Mouse (Mus musculus) cerebellum, adult 11-12 months (tissue): Measurements from ENCODE around the gene Fam168b.

ENCODE experiments used
- DNase-seq: peaks from one replicate; pipeline ENCODE4 v3.0.0; 2022

Gene Fam168b

DNA sequence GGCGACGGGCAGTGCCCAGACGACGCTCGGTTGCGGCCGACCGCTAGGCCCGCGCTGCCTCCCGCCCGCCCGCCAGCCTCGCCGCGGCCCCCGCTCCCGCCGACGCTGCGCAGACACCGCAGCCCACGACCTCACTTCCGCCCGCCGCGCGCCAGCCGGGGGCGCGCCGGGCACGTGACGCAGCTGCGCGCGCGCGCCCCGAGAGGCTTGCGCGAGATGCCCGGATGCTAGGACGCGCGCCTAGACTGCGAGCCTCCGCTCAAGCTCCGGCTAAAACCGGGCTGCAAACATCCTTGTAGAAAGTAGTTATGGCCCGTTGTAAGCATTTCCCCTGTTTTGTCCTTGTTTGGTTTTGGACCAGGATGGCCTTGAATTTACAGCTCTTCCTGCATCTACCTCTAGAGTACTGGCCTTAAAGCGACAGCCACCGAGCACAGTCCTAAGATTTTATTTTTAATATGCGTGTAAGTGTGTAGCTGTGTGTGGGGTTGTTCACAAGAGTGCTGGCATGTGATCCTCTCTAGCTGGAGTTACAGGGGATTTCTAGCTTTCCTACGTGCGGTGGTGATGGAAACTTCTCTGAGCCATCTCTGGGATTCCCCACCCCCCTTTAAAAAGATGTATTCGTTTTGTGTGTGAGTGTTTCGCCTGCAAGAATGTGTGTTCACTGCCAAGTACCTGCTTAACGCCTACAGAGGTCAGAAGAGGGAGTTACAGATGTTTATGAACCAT lies at the start of gene Fam168b:
Gene Fam168b, minus strand, starts transcription at position 179 of the 732 bp plus-strand sequence.
- peak; percentile 90 for DNase-seq

DNA sequence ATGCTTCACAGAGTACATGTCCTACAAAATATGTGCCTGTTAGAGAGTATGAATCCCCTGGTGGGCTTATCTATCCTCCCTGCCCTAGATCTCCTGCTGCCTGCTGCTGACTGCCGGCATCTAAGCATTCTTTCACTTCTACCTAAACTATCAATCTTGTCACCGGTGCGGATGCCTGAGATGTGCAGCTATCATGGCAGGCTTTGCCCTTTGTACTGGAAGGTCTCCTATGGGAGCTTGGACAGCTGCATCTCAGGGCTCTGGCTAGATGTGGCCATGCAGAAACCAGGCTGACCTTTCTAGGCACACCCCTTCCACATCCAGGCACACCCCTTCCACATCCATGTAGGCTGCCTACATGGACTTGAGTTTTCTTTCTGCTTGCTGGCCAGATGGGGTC lies 49.6 kb upstream of the Fam168b start:
- no peak for DNase-seq

DNA sequence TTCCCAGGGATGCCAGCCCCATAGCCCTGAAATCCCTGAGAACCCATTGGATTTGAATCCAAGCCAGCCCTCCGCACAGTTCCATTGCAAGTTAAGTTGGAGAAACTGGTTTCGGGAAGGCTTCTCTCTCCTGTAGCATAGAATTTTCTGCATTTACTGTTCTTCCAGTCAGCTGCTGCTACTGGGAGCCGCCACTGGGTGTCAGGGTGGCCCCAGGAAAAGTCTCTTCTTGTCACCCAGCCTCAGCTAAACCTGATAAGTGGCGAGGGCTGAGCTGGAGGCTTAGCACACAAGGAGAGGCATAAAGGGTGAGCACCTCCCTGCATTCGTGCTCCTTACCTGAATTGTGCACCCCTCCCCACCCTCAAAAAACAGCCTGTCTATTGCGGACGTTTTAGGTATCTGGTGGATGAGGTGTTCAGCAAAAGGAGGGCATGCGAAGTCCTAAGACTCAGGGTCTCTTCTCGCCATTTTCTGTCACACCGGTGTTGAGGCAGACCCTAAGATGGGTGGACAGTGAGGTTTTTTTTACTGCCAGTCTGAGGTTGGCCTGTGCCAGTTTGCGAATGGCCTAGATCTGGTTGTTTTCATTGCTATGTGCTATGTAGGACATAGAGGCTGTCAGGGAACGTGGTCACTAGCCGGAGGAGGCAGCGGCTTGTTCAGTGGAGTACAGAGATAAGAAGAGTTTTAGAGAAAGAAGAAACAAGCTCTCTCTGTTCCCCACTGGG lies 48.9 kb upstream of the Fam168b start:
- DNase-seq, result peak; percentile 25

DNA sequence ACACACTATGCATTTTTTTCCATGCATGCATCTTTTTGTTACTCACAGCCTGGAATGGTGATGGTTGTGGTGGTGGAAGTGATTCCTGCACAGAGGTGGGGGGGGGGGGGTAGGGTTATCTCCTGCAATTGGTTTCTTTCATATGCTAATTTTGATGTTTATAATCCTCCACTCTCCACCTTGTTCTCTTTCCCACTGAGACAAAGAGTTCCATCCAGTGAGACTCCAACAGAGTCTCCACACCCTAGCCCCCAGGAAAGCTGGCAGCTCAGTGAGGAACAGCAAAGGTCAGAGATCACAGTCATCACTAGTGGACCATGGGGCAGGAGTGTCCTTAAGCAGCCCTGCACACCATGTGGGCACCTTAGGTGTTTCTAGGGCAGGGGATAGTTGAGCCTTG lies 40.9 kb upstream of the Fam168b start:
- DNase-seq, result no peak

DNA sequence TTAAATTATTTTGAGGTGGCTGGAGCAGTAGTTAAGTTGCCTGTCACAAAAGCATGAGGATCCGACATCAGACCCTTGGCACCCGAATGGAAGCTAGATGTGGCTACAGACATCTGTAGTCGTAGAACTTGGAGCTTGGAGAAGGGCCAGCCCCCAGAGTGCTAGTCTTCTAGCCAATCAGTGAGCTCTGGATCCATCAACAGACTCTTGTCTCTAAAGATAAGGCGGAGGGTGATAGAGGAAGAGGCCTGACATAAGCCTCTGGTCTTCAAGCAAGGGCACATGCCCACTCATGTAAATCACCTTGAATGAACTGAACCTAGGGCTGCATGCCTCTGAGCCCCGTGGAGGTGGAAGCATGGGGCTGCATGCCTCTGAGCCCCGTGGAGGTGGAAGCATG lies 36.7 kb upstream of the Fam168b start:
- no peak for DNase-seq

DNA sequence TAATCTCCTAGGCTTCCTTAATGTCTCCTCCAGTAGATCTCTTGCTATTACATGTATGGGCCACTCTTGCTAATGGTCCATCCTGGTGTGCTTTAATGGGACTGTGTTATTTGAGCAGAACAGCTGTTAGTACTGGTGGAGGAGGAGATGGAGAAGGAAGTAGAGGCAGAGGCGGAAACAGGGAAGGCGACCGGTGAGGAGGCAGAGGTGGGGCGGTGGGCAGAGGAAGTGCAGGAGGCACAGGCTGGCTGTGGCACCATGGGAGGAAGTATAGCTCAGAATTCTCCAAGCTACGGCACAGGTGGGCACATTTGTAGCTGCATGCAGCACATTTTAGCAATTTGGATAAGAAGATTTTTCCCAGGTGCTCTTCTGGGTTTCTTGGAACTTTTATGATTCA lies 30.7 kb upstream of the Fam168b start:
- DNase-seq, result no peak

DNA sequence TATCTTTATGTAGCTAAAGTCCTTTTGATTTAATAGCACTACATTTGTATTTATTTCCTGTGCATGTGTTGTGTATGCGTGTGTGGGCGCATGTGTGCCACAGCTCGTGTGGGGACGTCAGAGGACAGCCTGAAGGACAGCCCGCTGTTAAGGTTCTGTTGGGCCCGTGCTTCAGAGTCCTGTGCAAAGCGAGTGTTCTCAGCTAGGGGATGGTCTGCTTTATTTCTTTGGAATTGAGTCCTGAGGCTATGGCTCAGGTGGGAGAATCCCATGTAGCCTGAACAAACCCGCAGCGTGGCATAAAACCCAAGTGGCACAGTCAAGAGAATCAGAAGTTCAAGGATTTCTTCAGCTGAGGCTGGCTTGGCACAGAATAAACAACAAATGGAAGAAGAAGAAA lies 28.3 kb upstream of the Fam168b start:
- no peak for DNase-seq

DNA sequence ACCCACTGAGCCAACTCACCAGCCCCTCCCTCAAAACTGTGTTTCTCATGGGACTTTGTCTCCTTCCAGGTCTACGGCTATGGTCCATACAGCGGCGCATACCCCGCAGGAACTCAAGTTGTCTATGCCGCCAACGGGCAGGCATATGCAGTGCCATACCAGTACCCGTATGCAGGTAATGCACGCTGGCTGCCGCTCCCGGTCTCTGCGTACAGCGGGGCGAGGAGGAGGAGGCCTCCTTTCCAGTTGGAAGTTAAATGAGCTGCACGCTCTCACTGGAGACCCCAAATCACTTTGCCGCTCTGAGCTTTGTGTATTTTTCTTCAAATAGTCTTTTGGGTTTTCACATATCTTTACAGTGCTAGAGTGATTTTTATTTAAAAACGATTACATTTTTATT lies 26.4 kb upstream of the Fam168b start:
- DNase-seq, result no peak

DNA sequence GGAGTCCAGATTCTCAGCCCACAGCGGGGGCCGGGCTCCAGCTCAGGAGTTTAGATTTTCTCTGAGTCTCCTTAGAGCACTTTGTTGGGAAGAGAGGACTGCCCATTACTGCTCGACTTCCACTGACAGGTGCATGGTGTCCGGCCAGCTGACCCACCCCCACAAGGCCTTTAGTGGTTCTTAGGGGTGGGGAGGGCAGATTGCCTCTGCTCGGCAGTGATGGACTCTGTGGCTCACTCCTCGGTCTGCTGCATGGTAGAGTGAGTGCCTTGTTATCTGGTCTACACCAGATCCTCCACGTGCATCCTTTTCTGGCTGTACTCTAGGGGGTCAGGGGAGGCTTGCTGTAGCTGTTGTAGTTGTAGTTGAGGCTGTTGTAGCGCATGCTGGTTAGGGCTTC lies 25.5 kb upstream of the Fam168b start:
- DNase-seq, result no peak

DNA sequence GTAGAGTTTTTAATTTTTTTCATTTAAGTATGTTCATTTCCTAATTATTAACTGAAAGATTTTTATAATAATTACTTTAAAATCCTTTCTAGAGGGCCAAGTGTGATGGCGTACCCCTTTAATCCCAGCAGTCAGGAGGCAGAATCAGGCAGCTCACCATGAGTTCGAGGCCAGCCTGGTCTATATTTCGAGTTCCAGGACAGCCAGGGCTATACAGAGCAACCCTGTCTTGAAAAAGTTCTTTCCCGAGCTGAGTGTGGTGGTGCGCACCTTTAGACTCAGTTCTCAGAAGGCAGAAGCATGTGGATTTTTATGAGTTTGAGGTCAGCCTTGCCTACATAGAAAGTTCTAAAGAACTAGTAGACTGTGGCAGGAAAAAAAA lies 24.7 kb upstream of the Fam168b start:
- no peak for DNase-seq

DNA sequence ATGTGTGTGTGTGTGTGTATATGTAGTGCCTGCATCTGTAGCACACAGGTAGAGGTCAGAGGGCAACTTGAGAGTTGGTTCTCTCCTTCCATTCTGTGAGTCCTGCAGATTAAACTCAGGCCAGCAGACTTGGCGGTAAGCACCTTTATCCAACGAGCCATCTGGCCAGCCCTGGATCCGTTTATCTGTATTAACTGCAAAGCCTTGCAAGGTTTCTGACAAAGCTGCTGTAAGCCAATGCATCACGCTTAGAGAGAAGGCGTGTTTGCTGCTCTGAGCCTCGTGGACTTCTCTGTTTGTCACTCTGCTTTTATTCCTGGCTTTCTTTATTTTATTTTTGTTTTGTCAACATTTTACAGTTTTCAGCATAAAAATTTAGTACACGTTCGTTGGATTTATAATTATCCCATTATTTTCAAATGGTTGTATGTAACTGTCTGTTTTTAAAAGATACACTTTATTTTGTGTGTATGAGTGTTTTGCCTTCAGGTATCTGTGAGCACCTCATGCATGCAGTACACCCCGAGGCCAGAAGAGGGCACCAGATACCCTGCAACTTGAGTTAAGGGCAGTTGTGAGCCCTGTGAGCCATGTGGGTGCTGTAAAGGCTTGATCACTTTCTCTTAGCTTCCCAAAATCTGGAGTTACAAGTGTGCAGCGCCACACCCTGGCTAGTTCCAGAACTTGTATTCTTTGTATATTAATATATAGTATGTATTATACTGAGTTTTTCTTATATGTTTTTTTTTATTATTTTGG lies 24.1 kb upstream of the Fam168b start:
- DNase-seq, result peak; percentile 83

DNA sequence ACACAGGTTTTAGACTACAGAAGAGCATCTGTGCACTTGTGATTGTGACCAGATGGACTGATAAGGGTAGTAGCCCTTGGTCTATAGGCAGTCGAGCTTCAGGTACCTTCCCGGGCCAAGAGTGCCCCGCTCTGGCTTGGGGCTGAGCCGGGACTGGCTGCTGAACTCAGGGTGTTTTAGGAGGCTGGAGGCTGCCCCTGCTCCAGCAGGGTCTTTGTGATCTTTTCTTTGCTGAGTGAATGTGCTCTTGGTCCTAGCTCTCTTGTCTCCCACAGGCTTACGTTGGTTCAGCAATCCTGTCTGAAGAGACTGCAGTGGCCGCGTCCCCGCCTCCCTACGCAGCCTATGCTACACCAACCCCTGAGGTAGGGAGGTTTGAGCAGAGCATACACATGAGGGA lies 23.0 kb upstream of the Fam168b start:
- DNase-seq, result no peak

DNA sequence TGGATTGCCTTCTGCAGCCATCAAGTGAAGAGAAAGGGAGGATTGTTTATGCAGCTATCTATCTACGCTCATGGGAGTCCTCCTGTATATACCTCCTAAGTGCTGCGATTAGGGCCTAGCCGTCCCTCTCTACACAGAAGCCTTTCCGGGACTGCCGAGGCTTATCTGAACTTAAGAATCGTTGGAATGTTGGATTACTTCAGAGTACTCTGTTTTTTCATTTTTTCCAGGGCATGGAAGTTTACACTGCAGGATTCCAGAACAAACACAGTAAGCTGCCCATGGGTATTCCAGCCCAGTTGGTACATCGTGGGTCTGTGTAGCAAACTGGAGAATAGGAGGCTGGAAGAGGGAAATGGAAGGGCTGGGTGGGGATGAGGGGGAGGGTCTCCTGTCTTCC lies 21.4 kb upstream of the Fam168b start:
- DNase-seq, result no peak

DNA sequence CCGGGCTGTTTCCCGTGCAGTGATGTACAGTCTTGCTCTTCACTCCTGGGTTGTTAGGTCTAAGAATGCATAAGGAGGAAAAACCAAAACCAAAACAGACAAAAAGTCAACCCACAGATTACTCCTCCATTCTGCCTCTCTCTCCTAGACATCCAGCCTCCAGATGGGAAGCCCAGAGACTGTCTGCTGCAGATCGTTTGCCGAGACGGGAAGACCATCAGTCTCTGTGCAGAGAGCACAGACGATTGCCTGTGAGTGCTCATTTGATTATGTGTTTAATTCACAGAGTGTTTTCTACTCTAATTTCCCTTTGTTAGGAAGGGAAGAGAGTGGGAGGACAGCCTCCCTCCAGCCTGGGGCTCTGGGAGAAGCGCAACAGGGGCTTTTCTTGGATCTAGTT lies 20.5 kb upstream of the Fam168b start:
- peak; percentile 0 for DNase-seq

DNA sequence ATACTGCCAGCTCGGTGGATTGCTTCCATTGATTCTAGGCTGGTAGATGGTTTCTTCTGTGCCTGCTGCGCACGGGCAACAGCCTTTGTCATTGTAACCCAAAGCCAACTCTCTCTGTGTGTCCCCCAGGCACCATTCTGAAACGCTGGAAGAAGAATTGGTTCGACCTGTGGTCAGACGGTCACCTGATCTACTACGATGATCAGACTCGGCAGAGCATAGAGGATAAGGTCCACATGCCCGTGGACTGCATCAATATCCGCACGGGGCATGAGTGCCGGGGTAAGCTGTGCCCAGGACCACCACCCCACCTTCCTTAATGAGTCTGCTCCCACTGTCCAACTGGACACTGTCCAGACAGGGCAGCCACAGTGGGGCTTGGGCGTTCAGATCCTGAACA lies 20.0 kb upstream of the Fam168b start:
- DNase-seq, result no peak

DNA sequence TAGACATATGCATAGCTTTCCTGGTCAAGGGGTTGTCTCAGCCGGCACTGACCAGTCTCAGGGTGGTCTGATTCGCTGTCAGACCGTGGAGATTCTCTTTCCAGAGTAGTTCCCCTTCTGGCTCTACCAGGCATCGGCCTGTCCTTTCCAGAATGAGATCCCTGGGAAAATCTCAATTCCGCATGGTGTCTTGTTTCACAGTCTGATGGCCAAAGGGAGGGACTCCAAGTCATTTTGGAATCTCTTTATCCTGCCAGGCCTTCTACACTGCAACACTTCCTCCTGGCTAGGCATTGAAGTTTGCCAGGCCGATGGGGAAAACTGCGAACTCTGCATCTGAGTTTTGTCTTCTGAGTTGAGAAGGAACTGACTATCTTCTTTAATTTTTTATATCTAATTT lies 17.3 kb upstream of the Fam168b start:
- no peak for DNase-seq

DNA sequence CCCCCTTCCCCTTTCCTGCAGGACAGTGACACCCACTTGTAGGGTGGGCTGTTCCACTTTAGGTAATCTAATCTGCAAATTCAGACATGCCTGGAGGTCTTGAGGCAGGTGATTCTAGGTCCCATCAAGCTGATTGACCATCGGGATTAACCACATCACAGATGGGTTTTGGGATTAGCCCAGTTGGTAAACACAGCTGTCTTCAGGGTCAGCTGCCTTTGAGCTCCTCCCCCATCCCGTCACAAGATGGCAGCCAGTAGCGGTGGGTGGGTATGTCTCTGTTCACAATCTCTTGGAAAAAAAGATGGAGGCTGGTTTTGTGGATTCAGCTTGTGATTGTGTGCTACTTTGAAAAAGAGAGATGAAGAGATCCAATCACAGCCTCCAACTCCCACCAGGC lies 16.9 kb upstream of the Fam168b start:
- no peak for DNase-seq

DNA sequence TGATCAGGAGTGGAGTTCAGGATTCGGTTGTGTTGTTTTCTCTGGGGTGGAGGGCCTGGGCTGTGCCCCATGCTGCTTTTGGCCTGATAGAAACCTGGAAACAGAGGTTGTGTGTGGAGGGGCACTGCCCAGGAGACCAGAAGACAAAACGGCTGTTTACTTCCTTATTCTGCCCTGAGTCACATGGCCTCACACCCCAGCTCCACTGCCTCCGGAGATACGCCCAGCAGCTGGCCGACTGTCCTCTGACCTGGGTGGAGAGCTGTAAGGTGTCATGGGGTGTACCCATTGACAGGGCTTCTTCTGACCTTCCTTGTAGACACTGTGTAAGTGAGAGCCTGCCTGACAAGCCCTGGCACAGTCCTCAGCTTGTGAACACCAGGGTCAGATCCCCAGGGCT lies 15.8 kb upstream of the Fam168b start:
- DNase-seq, result no peak

DNA sequence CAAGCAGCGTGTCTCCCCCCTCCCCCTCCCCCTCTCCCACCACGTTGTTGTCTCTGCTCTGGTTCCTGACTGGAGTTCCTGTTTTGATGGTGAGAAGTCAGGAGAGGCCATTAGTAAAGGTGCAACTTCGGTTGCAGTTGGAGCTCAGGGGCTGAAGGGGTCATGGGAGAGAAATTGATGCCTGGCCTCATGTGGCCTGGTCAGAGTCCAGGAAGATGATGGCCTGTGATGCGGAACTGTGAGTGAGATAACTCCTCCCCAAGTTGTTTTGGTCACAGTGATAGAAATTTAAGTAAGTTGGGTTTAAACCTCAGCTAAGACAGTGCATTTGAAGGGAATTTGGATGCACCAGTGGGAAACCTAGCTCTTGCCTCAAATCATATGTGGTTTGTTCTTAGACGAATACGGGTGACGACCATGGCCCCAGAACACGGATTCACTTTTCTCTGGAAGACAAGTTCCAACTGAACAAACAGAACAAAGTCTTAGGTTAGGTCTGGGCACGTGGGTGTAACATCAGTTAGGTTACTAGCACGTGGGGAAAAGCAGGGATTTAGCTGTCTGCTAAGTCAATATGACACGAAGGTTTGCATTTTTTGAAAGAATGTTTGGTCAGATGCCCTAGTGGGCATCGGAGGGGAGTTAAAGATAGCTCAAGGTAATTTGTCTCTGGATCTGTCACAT lies 12.3 kb upstream of the Fam168b start:
- DNase-seq, result no peak

DNA sequence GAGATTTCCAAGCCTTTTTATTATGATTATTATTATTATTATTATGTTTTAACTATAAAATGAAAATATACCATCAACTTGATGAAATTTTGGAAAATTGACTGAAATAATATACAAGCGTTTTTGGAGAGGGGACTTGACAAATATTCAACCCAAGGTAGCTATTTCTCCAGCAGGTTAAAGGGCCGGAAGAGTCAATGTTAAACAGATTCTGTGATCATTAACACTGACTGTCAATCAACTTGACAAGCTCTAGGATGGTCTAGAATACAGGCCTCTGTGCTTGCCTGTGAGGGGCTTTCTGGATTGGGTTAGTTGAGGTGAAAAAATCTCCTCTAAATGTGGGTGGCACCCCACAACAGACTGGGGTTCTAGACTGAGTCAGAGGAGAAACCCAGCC lies 10.9 kb upstream of the Fam168b start:
- no peak for DNase-seq

DNA sequence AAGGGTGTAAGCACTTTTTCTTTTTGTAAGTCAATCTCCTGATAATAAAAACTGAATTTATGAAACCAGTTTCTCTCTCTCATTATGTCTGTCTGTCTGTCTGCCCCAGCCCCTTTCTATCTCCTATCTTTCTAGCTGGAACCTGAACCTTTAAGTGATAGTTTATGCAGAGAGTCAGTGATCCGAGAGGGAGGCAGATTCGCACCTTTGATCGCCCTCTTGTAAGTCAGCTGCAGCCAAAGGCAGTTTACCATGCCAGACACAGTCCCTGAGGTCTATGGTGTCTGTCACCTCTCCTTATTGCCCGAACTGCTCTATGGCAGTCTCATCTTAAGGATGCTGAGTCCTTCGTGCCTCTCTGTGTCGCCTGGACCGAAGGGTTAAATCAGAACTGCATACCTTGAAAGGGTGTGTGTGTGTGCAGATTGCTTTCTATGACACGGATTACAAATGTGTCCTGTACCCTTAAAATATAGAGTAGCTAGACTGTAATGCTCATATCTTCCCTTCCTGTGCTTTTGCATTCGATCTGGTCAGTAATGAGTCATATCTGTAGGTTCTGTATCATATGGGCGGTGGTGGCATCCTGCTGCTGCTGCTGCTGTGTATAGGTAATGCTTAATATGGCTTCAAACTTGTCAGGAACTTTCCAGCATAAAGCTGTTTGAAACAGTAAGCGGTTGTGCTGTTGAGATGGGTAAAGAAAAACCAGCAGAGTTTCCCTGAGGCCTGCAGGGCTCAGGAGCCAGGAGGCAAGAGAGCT lies 9.4 kb upstream of the Fam168b start:
- DNase-seq, result no peak

DNA sequence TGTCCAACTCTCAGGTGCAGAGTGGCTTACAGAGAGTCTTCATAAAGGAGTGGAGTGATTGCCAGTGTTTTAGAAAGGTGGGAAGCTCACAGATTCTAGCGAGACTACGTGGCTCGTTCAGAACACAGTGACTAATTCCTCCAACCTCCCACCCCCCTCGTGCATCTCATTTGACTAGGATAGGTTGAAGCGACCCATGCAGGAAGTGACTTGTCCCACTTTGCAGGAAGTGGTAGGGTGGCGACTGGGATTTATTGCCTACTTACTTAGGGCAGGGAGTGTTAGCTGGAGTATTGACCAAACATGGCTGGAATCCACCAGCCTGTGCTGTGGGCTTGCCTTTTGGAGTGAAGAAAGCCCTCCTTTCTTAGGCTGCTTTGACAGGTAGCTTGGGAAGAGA lies 8.7 kb upstream of the Fam168b start:
- no peak for DNase-seq
